Mouse (Mus musculus) cerebellum, postnatal 4 days (tissue): ENCODE measurements around the gene Uso1.
"Not testable (repeated sequence)": the region's sequence is repeated elsewhere in the genome, so short reads cannot be mapped to it uniquely, and the experiment has no call there.

Source experiments
- DNase-seq, 2 experiments: peaks; one replicate each; pipeline ENCODE4 v3.0.0; 2022; ENCODE audit warnings: low spot score in 2 of 2, mixed read lengths in 1 of 2

Gene Uso1

DNA sequence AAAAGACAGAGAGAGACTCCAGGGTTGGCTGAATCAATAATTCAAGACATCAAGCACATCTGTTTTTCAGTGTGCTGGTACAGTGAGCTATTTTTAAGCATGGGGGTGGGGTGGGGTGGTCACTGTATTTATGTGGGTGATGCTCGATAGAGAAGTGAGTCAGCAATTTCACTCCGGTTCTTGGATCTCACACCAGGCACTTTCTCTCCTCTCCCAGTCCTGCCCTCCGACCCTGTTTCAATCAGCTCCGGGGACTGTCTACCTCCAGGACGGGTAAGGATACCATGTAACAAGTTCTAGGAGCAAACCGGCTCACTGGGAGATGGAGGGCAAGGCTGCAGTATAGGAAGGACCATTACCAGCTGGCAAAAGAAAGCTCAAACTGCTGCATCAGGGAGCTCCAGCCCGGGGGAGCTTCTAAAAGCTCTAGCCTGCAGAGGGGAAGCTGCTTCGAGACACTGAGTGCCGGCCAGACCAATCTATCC is 10.6 kb upstream of the Uso1 start:
- no peak for DNase-seq

DNA sequence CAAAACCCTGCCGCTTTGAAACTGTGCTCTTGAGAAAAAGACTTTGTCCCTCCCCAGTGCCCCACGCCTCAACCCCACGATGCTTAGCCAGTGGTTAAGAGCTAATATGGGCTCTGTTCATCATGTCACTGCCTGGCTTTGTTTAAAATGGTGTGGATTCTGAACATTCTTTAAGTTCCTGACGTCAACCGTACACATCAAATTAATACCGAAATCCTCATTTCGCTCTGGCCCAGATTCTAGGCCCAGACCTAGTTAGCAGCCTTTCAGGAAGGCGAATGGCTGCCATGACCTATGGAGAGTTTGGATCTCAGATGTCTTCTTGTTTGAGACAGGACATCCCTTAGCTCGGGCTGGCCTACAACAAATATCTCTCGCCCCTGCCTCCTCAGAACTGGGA is 10.0 kb upstream of the Uso1 start:
- no peak for DNase-seq

- DNase-seq, result no peak
Observed at GRCm38 (mm10) chr5:92128570-92128969, 9.2 kb upstream of the Uso1 start.

DNA sequence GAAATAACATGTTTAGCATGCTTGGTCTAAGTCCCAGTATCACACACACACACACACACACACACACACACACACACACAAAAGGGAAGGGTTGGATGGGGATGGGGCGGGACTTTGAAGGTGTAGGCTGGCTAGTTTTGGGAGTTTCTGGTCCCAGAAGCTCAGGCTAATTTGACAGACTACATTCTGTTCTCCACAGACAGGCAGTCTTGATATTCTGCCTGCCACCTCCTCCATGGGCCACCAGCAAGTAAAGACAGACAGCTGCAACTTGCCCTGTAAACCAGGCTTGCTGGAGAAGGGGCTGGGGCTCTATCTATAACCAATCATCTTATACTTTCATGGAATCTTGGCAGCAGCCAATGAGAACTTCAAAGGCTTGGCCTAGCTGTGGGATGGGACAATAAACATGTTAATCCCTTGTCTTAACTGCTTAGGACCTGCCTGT is 8.4 kb upstream of the Uso1 start:
- no peak for DNase-seq

DNA sequence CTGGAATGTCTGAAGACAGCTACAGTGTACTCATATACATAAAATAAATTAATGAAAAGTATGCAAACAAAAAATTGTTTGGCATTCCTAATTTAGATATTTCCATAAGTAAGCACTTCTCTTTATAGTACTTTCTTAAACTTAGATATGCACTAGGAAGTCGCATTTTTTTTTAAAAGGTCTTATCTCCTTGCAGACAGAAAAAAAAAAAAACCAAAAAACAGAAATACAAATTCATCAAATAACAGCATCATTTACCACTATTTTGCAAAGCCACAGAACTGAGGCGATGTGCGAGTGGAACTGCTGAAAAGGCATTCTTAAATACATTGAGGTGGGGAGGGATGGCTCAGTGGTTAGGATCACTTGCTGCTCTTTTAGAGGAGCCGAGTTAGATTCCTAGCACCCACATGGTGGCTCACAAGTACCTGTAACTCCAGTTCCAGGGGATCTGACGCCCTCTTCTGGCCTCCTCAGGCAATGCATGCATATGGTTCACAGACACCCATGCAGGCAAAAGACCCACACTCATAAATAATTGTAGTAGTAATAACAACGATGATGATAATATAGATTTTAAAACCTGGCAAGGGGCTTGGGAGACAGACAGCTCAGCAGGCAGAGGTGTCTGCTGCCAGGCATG is 7.6 kb upstream of the Uso1 start:
- DNase-seq, result no peak

DNA sequence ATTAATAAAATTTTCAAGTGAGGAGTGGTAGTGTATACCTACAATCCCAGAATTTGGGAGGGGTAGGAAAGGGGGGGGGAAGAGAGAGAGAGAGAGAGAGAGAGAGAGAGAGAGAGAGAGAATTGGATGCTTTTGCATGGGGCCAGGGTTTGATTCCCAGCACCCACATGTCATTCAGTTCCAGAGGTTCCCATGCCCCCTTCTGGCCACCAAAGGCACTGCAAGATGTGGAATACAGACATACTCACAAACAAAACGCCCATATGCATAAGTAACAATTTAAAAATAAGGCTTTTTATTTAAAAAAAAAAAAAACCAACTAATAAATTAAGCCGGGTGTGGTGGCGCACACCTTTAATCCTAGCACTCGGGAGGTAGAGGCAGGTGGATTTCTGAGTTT is 5.6 kb upstream of the Uso1 start:
- no peak for DNase-seq

DNA sequence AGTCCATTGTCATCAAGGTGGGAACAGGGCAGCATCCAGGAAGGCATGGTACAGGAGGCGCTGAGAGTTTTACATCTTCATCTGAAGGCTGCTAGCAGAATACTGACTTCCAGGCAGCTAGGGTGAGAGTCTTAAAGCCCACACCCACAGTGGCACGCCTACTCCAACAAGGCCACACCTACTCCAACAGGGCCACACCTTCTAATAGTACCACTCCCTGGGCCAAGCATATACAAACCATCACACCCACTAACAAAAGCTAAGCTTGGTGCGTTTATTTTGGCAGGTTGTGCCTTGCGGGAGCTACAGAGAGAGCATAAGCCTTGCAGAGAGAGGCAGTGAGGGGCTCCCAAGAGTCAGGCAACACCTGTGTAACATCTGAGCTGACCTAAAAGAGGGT is 4.7 kb upstream of the Uso1 start:
- DNase-seq, result not testable (repeated sequence)

- no peak for DNase-seq
Observed at GRCm38 (mm10) chr5:92134934-92135333, 2.8 kb upstream of the Uso1 start.

GRCm38 (mm10) chr5:92136536-92137238 is 1.1 kb upstream of the Uso1 start:
- no peak for DNase-seq

DNA sequence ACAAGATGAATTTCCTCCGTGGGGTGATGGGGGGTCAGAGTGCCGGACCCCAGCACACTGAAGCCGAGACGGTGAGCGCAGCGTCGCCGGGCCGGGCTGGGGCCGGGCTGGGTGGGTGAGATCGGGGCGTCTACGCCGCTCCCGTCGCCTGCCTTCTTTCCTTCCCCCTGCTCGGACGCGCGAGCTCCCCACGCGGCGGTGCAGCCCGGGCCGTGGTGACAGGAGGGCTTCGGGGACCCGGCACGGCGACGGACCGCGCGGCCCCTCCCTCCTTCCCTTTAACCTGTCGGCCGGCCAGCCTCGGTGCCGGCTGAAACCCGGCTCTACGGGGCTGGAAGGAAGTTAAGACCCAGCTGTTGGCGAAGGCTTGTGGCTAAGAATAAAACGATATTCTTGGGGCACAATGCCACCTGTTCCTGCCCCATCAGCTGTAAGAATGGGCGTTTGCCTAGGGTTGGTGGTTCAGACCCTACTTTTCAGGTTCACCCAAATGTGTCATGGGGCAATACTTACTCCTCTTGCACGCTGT is 419 bp downstream of the Uso1 start:
- DNase-seq, result peak in 1 of 2 experiments; percentile 26

DNA sequence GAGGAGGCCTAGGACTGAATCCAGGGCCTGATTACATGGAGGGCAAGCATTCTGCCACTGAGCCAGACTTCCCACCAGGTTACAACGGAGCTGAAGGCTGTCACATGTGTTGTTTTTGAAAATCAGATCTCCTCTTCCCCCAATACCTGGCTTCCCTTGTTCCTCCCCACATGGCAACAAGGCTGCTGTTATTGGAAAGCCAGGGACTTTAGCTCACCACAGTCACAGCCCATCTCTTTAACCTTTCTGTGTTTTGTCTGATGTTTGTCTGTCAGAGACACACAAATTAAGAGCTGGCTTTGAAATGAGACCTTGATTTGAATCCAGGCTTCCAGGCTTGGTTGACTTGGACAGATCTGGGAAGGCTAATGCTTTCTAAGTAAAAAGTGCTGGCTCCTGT is 1.5 kb downstream of the Uso1 start:
- DNase-seq, result no peak

- DNase-seq, result no peak
Observed at GRCm38 (mm10) chr5:92141696-92142095, 4.0 kb downstream of the Uso1 start.

DNA sequence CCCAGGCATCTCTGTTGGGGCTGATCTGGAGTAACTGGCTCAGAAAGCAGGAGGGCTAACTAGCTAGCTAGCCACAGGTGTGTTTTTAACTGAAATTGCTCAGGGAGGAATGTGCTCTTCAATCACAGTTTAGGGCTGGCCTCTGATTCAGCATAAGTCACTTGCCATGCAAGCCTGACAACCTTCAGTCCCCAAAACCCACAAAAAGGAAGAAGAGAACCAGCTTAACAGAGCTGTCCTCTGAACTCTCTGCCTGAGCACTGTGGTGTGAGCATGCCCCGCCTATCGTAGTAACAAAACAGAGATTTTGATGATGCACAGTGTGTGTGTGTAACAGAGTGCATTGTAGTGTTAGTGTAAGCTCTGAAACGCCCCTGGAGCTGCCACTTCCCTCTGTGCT is 4.7 kb downstream of the Uso1 start:
- DNase-seq, result no peak

- no peak for DNase-seq
Observed at GRCm38 (mm10) chr5:92143665-92144064, 5.9 kb downstream of the Uso1 start.

DNA sequence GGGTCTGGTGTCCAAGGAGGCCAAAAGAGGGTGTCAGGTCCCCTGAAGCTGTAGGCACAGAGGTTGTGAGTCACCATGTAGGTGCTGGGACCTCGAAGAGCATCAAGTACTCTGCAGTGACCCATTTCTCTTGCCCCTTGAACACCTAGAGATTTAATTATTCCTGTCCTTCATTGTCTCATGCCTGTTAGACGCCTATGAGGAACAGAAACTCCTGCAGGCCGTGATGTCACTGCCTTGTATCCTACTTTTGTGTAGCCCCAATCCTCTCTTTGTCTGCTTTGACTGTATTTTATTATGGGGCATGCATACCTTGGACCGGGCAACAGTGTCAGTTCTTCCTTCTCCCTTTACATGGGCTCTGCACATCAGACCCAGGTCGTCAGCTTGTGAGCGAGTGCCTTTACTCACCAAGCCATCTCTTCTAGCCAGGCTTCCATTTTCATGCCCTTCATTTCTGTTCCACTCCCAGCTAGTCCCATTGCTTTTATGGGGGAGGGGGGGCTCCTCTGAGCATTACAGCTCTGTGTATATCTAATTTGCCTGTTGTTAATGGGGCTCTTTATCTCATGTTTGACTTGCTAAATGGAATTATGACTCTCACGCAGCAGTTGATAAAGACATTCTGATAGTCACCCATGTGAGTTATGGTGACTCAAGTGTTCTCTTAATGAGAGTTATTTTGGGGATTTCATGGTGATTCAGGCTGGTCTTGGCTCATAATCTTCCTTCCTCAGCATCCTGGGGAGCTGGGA is 7.4 kb downstream of the Uso1 start:
- DNase-seq, result no peak

GRCm38 (mm10) chr5:92148248-92148647 is 10.5 kb downstream of the Uso1 start:
- DNase-seq, result no peak

DNA sequence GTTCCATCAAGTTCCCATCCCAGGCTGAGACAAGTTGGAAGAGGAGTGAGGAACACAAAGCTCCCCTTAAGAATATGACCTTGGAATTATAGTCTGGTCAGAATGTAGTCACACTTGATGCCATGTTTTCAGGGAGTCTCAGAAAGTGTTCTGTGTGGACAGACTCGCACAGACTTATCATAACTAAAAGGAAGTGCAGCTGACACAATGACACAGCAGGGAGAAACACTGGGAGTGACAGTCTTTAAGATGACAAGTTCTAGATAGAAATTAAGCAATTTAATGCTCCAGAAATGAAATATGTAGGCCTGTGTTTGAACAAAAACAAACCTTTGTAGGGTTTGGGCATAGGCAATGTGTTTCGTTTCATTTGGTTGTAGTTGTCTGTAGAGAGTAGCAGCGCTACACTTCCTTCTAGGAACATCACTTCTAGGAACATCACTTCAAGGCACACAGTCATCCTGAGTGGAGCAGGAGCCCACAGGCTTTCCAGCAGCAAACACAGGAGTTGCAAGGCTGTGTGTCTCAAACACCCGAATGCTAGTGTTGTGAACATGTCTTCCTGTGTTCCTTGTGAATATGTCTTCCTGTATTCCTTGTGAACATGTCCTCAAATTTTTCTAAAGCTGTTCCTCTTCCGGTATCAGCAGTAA is 11.7 kb downstream of the Uso1 start:
- no peak for DNase-seq

DNA sequence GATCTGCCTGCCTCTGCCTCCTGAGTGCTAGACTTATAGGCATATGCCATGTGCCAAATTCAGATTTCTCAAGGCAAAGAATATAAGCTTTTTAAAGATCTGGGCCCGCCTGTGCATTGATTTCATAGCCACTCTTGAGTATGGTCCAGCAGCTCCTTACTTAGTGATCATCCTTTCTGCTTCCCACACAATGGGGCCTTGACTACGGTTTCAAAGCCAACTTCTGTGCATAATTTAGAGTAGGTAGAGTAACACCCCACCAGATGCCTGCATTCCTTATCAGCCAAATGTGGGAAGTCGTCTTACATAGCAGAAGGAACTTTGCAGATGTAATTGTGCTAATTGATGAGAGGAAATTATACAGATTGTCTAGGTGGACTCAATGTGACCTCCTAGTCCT is 17.1 kb downstream of the Uso1 start:
- DNase-seq, result no peak

DNA sequence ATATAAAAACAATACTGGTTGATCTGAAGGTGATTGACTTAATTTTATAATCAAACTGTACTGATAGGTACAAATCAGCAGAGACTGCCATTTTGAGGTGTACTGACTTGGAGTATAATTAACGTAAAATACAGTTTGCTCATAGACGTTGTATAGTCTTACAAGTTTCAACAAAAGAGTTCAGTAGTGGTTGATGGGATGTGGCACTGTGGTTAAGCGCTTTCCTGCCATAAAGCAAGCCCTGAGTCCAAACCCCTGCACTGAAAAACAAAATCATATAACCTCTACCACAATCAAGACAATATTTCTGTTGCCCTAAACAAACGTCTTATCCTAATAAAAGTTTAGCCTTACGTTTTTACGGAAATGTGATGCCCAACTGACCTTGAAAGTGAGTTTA is 28.2 kb downstream of the Uso1 start:
- DNase-seq, result no peak

DNA sequence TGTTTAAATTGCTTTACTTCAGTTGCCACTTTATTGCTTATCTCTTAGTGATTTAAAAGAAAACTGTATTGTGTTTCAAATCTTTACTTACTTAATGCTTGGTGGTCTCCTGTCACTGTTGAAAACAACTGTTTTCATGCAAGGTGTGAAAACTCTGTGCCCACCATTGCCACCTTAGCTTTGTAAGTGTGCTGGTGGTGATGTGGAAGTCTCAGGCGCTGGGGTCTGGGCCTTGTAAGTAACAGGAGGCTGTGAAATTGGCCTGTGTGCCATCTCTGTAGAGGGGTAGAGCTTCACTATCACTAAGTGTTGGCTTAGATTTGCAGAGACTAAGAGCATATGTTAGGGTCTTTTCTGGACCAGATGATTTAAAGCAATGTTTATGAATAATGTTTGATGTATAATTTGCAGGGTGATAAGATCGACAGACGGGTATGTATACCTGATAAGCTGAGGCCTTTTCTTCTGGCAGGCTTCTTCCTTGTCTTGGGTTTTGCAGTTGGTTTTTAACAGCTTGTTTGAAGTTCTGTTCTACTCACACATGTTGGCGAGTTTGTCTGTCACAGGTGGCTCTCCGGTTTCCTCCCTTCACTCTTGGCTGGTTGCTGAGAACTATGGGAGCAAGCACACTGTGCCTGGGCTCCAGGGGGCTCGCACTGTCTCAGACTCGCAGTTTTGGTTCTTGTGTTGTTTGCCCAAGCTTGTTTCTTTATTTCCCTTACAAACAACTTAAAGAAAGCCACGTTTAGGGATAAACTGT is 45.5 kb downstream of the Uso1 start:
- DNase-seq, result no peak

DNA sequence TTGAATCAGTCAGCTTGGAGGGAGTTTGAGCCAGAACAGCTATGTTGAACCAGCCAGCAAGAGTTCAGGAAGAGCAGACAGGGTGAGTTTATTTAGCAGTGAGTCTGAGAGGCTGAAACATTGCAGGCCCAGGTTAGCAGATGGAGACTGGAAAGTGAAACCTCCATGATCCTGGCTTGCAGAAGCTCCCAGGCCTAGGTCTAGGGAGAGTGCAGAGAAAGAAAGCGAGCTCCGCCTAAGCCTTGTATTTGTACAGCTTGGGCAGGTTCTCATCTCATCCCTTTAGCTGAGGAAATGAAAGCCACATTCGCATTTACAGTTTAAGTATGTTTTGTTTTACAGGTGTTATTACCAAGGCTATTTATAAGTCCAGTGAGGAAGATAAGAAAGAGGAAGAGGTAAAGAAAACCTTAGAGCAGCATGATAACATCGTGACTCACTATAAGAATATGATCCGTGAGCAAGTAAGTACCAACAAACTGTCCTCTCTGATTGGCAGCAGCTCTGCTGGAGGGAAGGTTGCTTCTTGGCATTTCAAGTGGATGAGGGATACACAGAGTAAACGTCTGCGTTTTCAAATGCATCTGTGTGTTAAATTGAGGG is 51.2 kb downstream of the Uso1 start:
- DNase-seq, result no peak
